Mouse (Mus musculus) MEL (cell line): ENCODE measurements around the gene Phyhipl.

Experiments
- CTCF ChIP-seq, 3 experiments: IDR thresholded peaks in 2 of 3; conservative IDR thresholded peaks in 1 of 3; 2 replicates each; pipeline ENCODE4 v1.5.1; 2011 to 2012; ENCODE audit warnings: low read length in 3 of 3, low read depth in 2 of 3, mild to moderate bottlenecking in 2 of 3, improper control_type of control experiment in 1 of 3, inconsistent platforms in 1 of 3, mixed read lengths in 1 of 3, moderate library complexity in 1 of 3; ENCODE audit not compliant: control insufficient read depth in 1 of 3, insufficient read depth in 1 of 3, poor library complexity in 1 of 3, severe bottlenecking in 1 of 3
- ELF1 ChIP-seq: IDR thresholded peaks from 2 replicates; pipeline ENCODE4 v1.6.1; 2014; ENCODE audit warnings: low read depth, mild to moderate bottlenecking, inconsistent platforms, low read length, improper control_type of control experiment, moderate library complexity
- EP300 ChIP-seq, 2 experiments: IDR thresholded peaks; 2 replicates each; pipeline ENCODE4 v1.6.1; 2011; ENCODE audit warnings: improper control_type of control experiment in 2 of 2, low read length in 2 of 2, low read depth in 1 of 2, mild to moderate bottlenecking in 1 of 2
- MXI1 ChIP-seq: IDR thresholded peaks from 2 replicates; pipeline ENCODE4 v1.6.1; 2011; ENCODE audit warnings: mild to moderate bottlenecking, low read depth, low read length, improper control_type of control experiment
- MYC ChIP-seq: IDR thresholded peaks from 2 replicates; pipeline ENCODE4 v1.6.1; 2011; ENCODE audit warnings: low read depth, mild to moderate bottlenecking, low read length, improper control_type of control experiment, moderate library complexity
- POLR2A ChIP-seq, 2 experiments: IDR thresholded peaks; 2 replicates each; pipeline ENCODE4 v1.6.1; 2011 to 2012; ENCODE audit warnings: low read length in 2 of 2, mild to moderate bottlenecking in 2 of 2, control low read depth in 1 of 2, improper control_type of control experiment in 1 of 2, low read depth in 1 of 2, moderate library complexity in 1 of 2; ENCODE audit not compliant: control insufficient read depth in 1 of 2, insufficient read depth in 1 of 2, poor library complexity in 1 of 2
- UBTF ChIP-seq: IDR thresholded peaks from 2 replicates; pipeline ENCODE4 v1.6.1; 2012; ENCODE audit warnings: low read depth, mild to moderate bottlenecking, inconsistent platforms, low read length, improper control_type of control experiment, moderate library complexity, borderline replicate concordance; ENCODE audit not compliant: insufficient read depth
- USF1 ChIP-seq: IDR thresholded peaks from 2 replicates; pipeline ENCODE4 v1.6.1; 2014; ENCODE audit warnings: low read depth, mild to moderate bottlenecking, inconsistent platforms, low read length, improper control_type of control experiment, moderate library complexity
- ZC3H11A ChIP-seq: IDR thresholded peaks from 2 replicates; pipeline ENCODE4 v1.6.1; 2012; ENCODE audit warnings: low read depth, mild to moderate bottlenecking, inconsistent platforms, low read length, improper control_type of control experiment

- no peak for TF ChIP-seq ZC3H11A
- no peak for TF ChIP-seq POLR2A (IDR thresholded peaks at IDR 0.05; ENCODE audit: control insufficient read depth in 1 of 2, insufficient read depth in 1 of 2, low read depth in 1 of 2, low read length in 2 of 2, poor library complexity in 1 of 2)
- TF ChIP-seq MXI1, result no peak
- TF ChIP-seq ELF1, result no peak
- TF ChIP-seq EP300 (IDR thresholded peaks at IDR 0.05; ENCODE audit: low read depth in 1 of 2, low read length in 2 of 2), result no peak
- no peak for TF ChIP-seq UBTF
- TF ChIP-seq CTCF (IDR thresholded peaks at IDR 0.05 in 2 of 3, conservative IDR thresholded peaks at IDR 0.05 in 1 of 3; ENCODE audit: control insufficient read depth in 1 of 3, insufficient read depth in 1 of 3, low read depth in 2 of 3, low read length in 3 of 3, poor library complexity in 1 of 3, severe bottlenecking in 1 of 3), result no peak
- no peak for TF ChIP-seq USF1
- no peak for TF ChIP-seq MYC
Measured at GRCm38 (mm10) chr10:70586876-70587405, 68.8 kb downstream of the Phyhipl start.
